Mouse (Mus musculus): ENCODE results near the gene Uspl1. TPM values are rescaled to one million over a fixed set of nuclear protein-coding genes. Genes with fewer than 3 reads are reported as not detected.

Gene Uspl1
- 52.4 TPM for polyA plus RNA-seq (2017; shearing (Covaris generic))

GRCm38 (mm10) chr5:149184104-149184843, at the start of gene Uspl1, which contains the start of gene Hmgb1:
Gene Uspl1, plus strand, starts transcription at chr5:149184350.
Gene Hmgb1, minus strand, starts transcription at chr5:149184489.

GRCm38 (mm10) chr5:149264405-149264804, 80.3 kb downstream of the Uspl1 start, which contains the start of gene Alox5ap:
Gene Alox5ap, plus strand, starts transcription at chr5:149264767.

Other genes starting within 250 kb of the Uspl1 start
- gene Gm42791, start 189.2 kb upstream of the Uspl1 start, polyA plus RNA-seq (2017; shearing (Covaris generic)) = 0.96 TPM
- 246 TPM for gene Hmgb1, start 139 bp downstream of the Uspl1 start, polyA plus RNA-seq (2017; shearing (Covaris generic))
- gene Alox5ap, start 80.4 kb downstream of the Uspl1 start, polyA plus RNA-seq (2017; shearing (Covaris generic)) = 1.4 TPM
- not detected for gene Medag, start 227.4 kb downstream of the Uspl1 start, polyA plus RNA-seq (2017; shearing (Covaris generic))

Data from effector memory CD4-positive, alpha-beta T cell, adult 5 months (primary cell).